Mouse (Mus musculus) MEL (cell line): ENCODE results near the gene Olfr484. TPM values are rescaled to one million over a fixed set of nuclear protein-coding genes. Genes with fewer than 3 reads are reported as not detected.

Experiments used
- DNase-seq: peaks from one replicate; pipeline ENCODE4 v3.0.0; 2011; ENCODE audit warnings: low read depth, low spot score
- H3K27ac ChIP-seq: 2 replicates; pipeline ENCODE4 v1.5.1; 2012; ENCODE audit warnings: low read depth, mild to moderate bottlenecking, control low read depth, low read length, moderate library complexity; ENCODE audit not compliant: control insufficient read depth
- H3K27me3 ChIP-seq, 2 experiments: fragments of 150-350 bp in 1 of 2; sonication (generic) in 1 of 2; 2 replicates each; pipeline ENCODE4 v1.6.1; 2012; ENCODE audit warnings: low read length in 2 of 2, mild to moderate bottlenecking in 2 of 2, improper control_type of control experiment in 1 of 2, moderate library complexity in 1 of 2; ENCODE audit not compliant: insufficient read depth in 2 of 2, control insufficient read depth in 1 of 2
- H3K36me3 ChIP-seq, 2 experiments: 2 replicates each; pipeline ENCODE4 v1.6.1; 2012 to 2014; ENCODE audit warnings: low read length in 2 of 2, improper control_type of control experiment in 1 of 2, inconsistent platforms in 1 of 2, mild to moderate bottlenecking in 1 of 2; ENCODE audit not compliant: insufficient read depth in 2 of 2, control insufficient read depth in 1 of 2
- H3K4me1 ChIP-seq, 2 experiments: fragments of 150-350 bp in 1 of 2; sonication (generic) in 1 of 2; 2 replicates each; pipeline ENCODE4 v1.6.1; 2012; ENCODE audit warnings: low read length in 2 of 2, improper control_type of control experiment in 1 of 2, mild to moderate bottlenecking in 1 of 2; ENCODE audit not compliant: insufficient read depth in 2 of 2, control insufficient read depth in 1 of 2
- H3K4me3 ChIP-seq, 2 experiments: fragments of 150-350 bp in 1 of 2; sonication (generic) in 1 of 2; 2 replicates each; pipeline ENCODE4 v1.5.1; 2012; ENCODE audit warnings: low read depth in 2 of 2, low read length in 2 of 2, mild to moderate bottlenecking in 2 of 2, moderate library complexity in 2 of 2, control low read depth in 1 of 2, improper control_type of control experiment in 1 of 2; ENCODE audit not compliant: control insufficient read depth in 1 of 2, insufficient read depth in 1 of 2
- H3K79me2 ChIP-seq: 2 replicates; pipeline ENCODE4 v1.6.1; 2012; ENCODE audit warnings: mild to moderate bottlenecking, low read length, moderate library complexity; ENCODE audit not compliant: control insufficient read depth, poor library complexity, insufficient read depth
- H3K9ac ChIP-seq: 2 replicates; pipeline ENCODE4 v1.6.1; 2012; ENCODE audit warnings: low read depth, mild to moderate bottlenecking, control low read depth, low read length, moderate library complexity; ENCODE audit not compliant: control insufficient read depth, poor library complexity, severe bottlenecking
- H3K9me3 ChIP-seq: fragments of 150-350 bp; sonication (generic); replicated peaks from 2 replicates; pipeline ENCODE4 v1.6.1; 2012; ENCODE audit warnings: mild to moderate bottlenecking, low read length, improper control_type of control experiment, moderate library complexity; ENCODE audit not compliant: insufficient read depth
- BHLHE40 ChIP-seq: IDR thresholded peaks from 2 replicates; pipeline ENCODE4 v1.6.1; 2012; ENCODE audit warnings: low read depth, mild to moderate bottlenecking, inconsistent platforms, low read length, improper control_type of control experiment, borderline replicate concordance
- CHD1 ChIP-seq: IDR thresholded peaks from 2 replicates; pipeline ENCODE4 v1.6.1; 2012; ENCODE audit warnings: low read depth, mild to moderate bottlenecking, inconsistent platforms, low read length, improper control_type of control experiment
- ELF1 ChIP-seq: IDR thresholded peaks from 2 replicates; pipeline ENCODE4 v1.6.1; 2014; ENCODE audit warnings: low read depth, mild to moderate bottlenecking, inconsistent platforms, low read length, improper control_type of control experiment, moderate library complexity
- EP300 ChIP-seq, 2 experiments: IDR thresholded peaks; 2 replicates each; pipeline ENCODE4 v1.6.1; 2011; ENCODE audit warnings: improper control_type of control experiment in 2 of 2, low read length in 2 of 2, low read depth in 1 of 2, mild to moderate bottlenecking in 1 of 2
- JUND ChIP-seq: IDR thresholded peaks from 2 replicates; pipeline ENCODE4 v1.6.1; 2011; ENCODE audit warnings: low read depth, mild to moderate bottlenecking, improper control_type of control experiment, low read length
- MAX ChIP-seq: IDR thresholded peaks from 2 replicates; pipeline ENCODE4 v1.6.1; 2011; ENCODE audit warnings: low read length, improper control_type of control experiment
- MAZ ChIP-seq: IDR thresholded peaks from 2 replicates; pipeline ENCODE4 v1.6.1; 2012; ENCODE audit warnings: low read depth, mild to moderate bottlenecking, inconsistent platforms, low read length, improper control_type of control experiment
- MEF2A ChIP-seq: IDR thresholded peaks from 2 replicates; pipeline ENCODE4 v1.6.1; 2014; ENCODE audit warnings: low read depth, mild to moderate bottlenecking, inconsistent platforms, low read length, improper control_type of control experiment; ENCODE audit not compliant: poor library complexity, insufficient replicate concordance, severe bottlenecking; ENCODE audit errors: extremely low read depth
- MYB ChIP-seq: IDR thresholded peaks from 2 replicates; pipeline ENCODE4 v1.6.1; 2011; ENCODE audit warnings: mild to moderate bottlenecking, low read depth, low read length, improper control_type of control experiment
- POLR2A ChIP-seq, 2 experiments: IDR thresholded peaks; 2 replicates each; pipeline ENCODE4 v1.6.1; 2011 to 2012; ENCODE audit warnings: low read length in 2 of 2, mild to moderate bottlenecking in 2 of 2, control low read depth in 1 of 2, improper control_type of control experiment in 1 of 2, low read depth in 1 of 2, moderate library complexity in 1 of 2; ENCODE audit not compliant: control insufficient read depth in 1 of 2, insufficient read depth in 1 of 2, poor library complexity in 1 of 2
- POLR2AphosphoS2 ChIP-seq: IDR thresholded peaks from 2 replicates; pipeline ENCODE4 v1.6.1; 2011; ENCODE audit warnings: low read length, improper control_type of control experiment
- RAD21 ChIP-seq: IDR thresholded peaks from 2 replicates; pipeline ENCODE4 v1.6.1; 2011; ENCODE audit warnings: mild to moderate bottlenecking, low read depth, low read length, improper control_type of control experiment
- RCOR1 ChIP-seq: IDR thresholded peaks from 2 replicates; pipeline ENCODE4 v1.6.1; 2012; ENCODE audit warnings: low read depth, mild to moderate bottlenecking, inconsistent platforms, low read length, improper control_type of control experiment
- SMC3 ChIP-seq: IDR thresholded peaks from 2 replicates; pipeline ENCODE4 v1.6.1; 2011; ENCODE audit warnings: low read depth, low read length, improper control_type of control experiment
- TAL1 ChIP-seq: IDR thresholded peaks from 2 replicates; pipeline ENCODE4 v1.6.1; 2012; ENCODE audit warnings: mild to moderate bottlenecking, inconsistent platforms, low read length, moderate library complexity, mixed read lengths
- TBP ChIP-seq: IDR thresholded peaks from 2 replicates; pipeline ENCODE4 v1.8.0; 2011; ENCODE audit warnings: low read depth, low read length, improper control_type of control experiment
- UBTF ChIP-seq: IDR thresholded peaks from 2 replicates; pipeline ENCODE4 v1.6.1; 2012; ENCODE audit warnings: low read depth, mild to moderate bottlenecking, inconsistent platforms, low read length, improper control_type of control experiment, moderate library complexity, borderline replicate concordance; ENCODE audit not compliant: insufficient read depth
- USF1 ChIP-seq: IDR thresholded peaks from 2 replicates; pipeline ENCODE4 v1.6.1; 2014; ENCODE audit warnings: low read depth, mild to moderate bottlenecking, inconsistent platforms, low read length, improper control_type of control experiment, moderate library complexity
- USF2 ChIP-seq, 2 experiments: IDR thresholded peaks; 2 replicates each; pipeline ENCODE4 v1.6.1; 2011 to 2012; ENCODE audit warnings: improper control_type of control experiment in 2 of 2, low read length in 2 of 2, borderline replicate concordance in 1 of 2, inconsistent platforms in 1 of 2, low read depth in 1 of 2, mild to moderate bottlenecking in 1 of 2; ENCODE audit not compliant: insufficient read depth in 1 of 2
- ZC3H11A ChIP-seq: IDR thresholded peaks from 2 replicates; pipeline ENCODE4 v1.6.1; 2012; ENCODE audit warnings: low read depth, mild to moderate bottlenecking, inconsistent platforms, low read length, improper control_type of control experiment
- ZKSCAN1 ChIP-seq: IDR thresholded peaks from 2 replicates; pipeline ENCODE4 v1.6.1; 2012; ENCODE audit warnings: low read depth, mild to moderate bottlenecking, inconsistent platforms, low read length, improper control_type of control experiment, moderate library complexity
- ZMIZ1 ChIP-seq: IDR thresholded peaks from 2 replicates; pipeline ENCODE4 v1.6.1; 2012; ENCODE audit warnings: low read depth, mild to moderate bottlenecking, inconsistent platforms, low read length, improper control_type of control experiment, moderate library complexity
- ZNF384 ChIP-seq: IDR thresholded peaks from 2 replicates; pipeline ENCODE4 v1.6.1; 2012; ENCODE audit warnings: low read depth, mild to moderate bottlenecking, inconsistent platforms, low read length, improper control_type of control experiment
- polyA plus RNA-seq, 2 experiments: library from polyadenylated mRNA; stranded (reverse) in 1 of 2; unstranded in 1 of 2; fragments of >175 nt in 1 of 2; fragments of >200 nt in 1 of 2; gene quantifications; 2 replicates each; pipeline versions ENCODE4 v1.2.1 to v1.2.4; 2012; ENCODE audit warnings: low replicate concordance in 2 of 2, low read depth in 1 of 2; ENCODE audit not compliant: insufficient read length in 2 of 2, insufficient read depth in 1 of 2, missing spikeins in 1 of 2
- total RNA-seq: library from RNA; depleted of rRNA; stranded (reverse); fragments of 300-350 nt; gene quantifications from 2 replicates; pipeline ENCODE4 v1.2.3, GENCODE M21; 2012

The Olfr484 gene
- total and polyA plus RNA-seq, 3 experiments, result not detected

GRCm38 (mm10) chr7:108097486-108097885 lies 29.8 kb downstream of the Olfr484 start, which contains the start of gene Olfr482:
Gene Olfr482, minus strand, starts transcription at chr7:108097586.
- Histone ChIP-seq H3K9me3 (no peaks in the 10 kb centered on the region), H3K27me3 (no peaks in the 10 kb centered on the region), H3K36me3 (no peaks in the 10 kb centered on the region), H3K27ac (no peak within 1 kb of the TSS), H3K79me2 (no peaks in the 10 kb centered on the region), H3K4me1 (no peaks in the 10 kb centered on the region), H3K9ac (no peak within 1 kb of the TSS), H3K4me3 (no peak within 1 kb of the TSS)
- DNase-seq, result no peak
- no peak for TF ChIP-seq ZC3H11A
- TF ChIP-seq TBP, result no peak
- no peak for TF ChIP-seq TAL1
- no peak for TF ChIP-seq ZNF384
- no peak for TF ChIP-seq UBTF
- TF ChIP-seq USF2 (IDR thresholded peaks at IDR 0.05; ENCODE audit: borderline replicate concordance in 1 of 2, insufficient read depth in 1 of 2, low read depth in 1 of 2, low read length in 2 of 2), result no peak
- TF ChIP-seq SMC3, result no peak
- TF ChIP-seq USF1, result no peak
- no peak for TF ChIP-seq MAZ
- TF ChIP-seq MEF2A, result no peak
- TF ChIP-seq CHD1, result no peak
- TF ChIP-seq ZKSCAN1, result no peak
- TF ChIP-seq EP300 (IDR thresholded peaks at IDR 0.05; ENCODE audit: low read depth in 1 of 2, low read length in 2 of 2), result no peak
- no peak for TF ChIP-seq RCOR1

- Histone ChIP-seq H3K27ac (no peak within 1 kb of the TSS), H3K4me1 (no peaks in the 10 kb centered on the region), H3K36me3 (no peaks in the 10 kb centered on the region), H3K4me3 (no peak within 1 kb of the TSS), H3K9me3 (no peaks in the 10 kb centered on the region), H3K27me3 (no peaks in the 10 kb centered on the region), H3K79me2 (no peaks in the 10 kb centered on the region), H3K9ac (no peak within 1 kb of the TSS)
- no peak for DNase-seq
- TF ChIP-seq RAD21 (no peak), MYB (no peak), ZNF384 (no peak), POLR2A (IDR thresholded peaks at IDR 0.05; ENCODE audit: control insufficient read depth in 1 of 2, insufficient read depth in 1 of 2, low read depth in 1 of 2, low read length in 2 of 2, poor library complexity in 1 of 2) (no peak), ELF1 (no peak), CHD1 (no peak), ZMIZ1 (no peak), MAX (no peak), ZKSCAN1 (no peak), EP300 (IDR thresholded peaks at IDR 0.05; ENCODE audit: low read depth in 1 of 2, low read length in 2 of 2) (no peak), BHLHE40 (no peak), POLR2AphosphoS2 (no peak), USF2 (IDR thresholded peaks at IDR 0.05; ENCODE audit: borderline replicate concordance in 1 of 2, insufficient read depth in 1 of 2, low read depth in 1 of 2, low read length in 2 of 2) (no peak), TAL1 (no peak), MEF2A (no peak), JUND (no peak), MAZ (no peak), ZC3H11A (no peak)
Observed at GRCm38 (mm10) chr7:108079555-108079954, 47.7 kb downstream of the Olfr484 start, which contains the start of gene Olfr481. Gene Olfr481, plus strand, starts transcription at chr7:108079855.
